Mouse (Mus musculus) embryonic facial prominence, embryonic 15.5 days (tissue): Measurements from ENCODE around the gene Gsdme. TPM values are rescaled to one million over a fixed set of nuclear protein-coding genes. Genes with fewer than 3 reads are reported as not detected.

Experiments used
- ATAC-seq: fragments of 200-750 bp; cut with Nextera tagmentation; 2 replicates; pipeline ENCODE4 v1.8.0; 2017; ENCODE audit warnings: low read depth, moderate TSS enrichment; ENCODE audit not compliant: insufficient number of reproducible peaks, low FRiP score, low TSS enrichment
- H3K27ac ChIP-seq: fragments of 300-500 bp; sonication (generic); replicated peaks from 2 replicates; pipeline ENCODE4 v1.5.1; 2015; ENCODE audit warnings: mild to moderate bottlenecking, inconsistent platforms
- H3K27me3 ChIP-seq: fragments of 300-500 bp; sonication (generic); 2 replicates; pipeline ENCODE4 v1.6.1; 2015; ENCODE audit warnings: inconsistent platforms
- H3K36me3 ChIP-seq: fragments of 300-500 bp; sonication (generic); 2 replicates; pipeline ENCODE4 v1.6.1; 2015; ENCODE audit warnings: mild to moderate bottlenecking, inconsistent platforms
- H3K4me1 ChIP-seq: fragments of 300-500 bp; sonication (generic); 2 replicates; pipeline ENCODE4 v1.6.1; 2015; ENCODE audit warnings: inconsistent platforms
- H3K4me2 ChIP-seq: fragments of 300-500 bp; sonication (generic); replicated peaks from 2 replicates; pipeline ENCODE4 v1.6.1; 2015; ENCODE audit warnings: mild to moderate bottlenecking, inconsistent platforms
- H3K4me3 ChIP-seq: fragments of 300-500 bp; sonication (generic); replicated peaks from 2 replicates; pipeline ENCODE4 v1.5.1; 2015; ENCODE audit warnings: mild to moderate bottlenecking, inconsistent platforms
- H3K9ac ChIP-seq: fragments of 300-500 bp; sonication (generic); 2 replicates; pipeline ENCODE4 v1.6.1; 2015; ENCODE audit warnings: inconsistent platforms
- H3K9me3 ChIP-seq: fragments of 300-500 bp; sonication (generic); replicated peaks from 2 replicates; pipeline ENCODE4 v1.6.1; 2016; ENCODE audit warnings: inconsistent platforms
- WGBS: fragments of 180-500 bp; shearing (Covaris S2); methylation state at CpG from one replicate; pipeline ENCODE4 v1.1.7; 2015; 5-methylcytosine and 5-hydroxymethylcytosine counted together
- polyA plus RNA-seq: library from polyadenylated mRNA; unstranded; fragments of >200 nt; fragmentation: Nextera tagmentation; extraction: Ambion mirVana; gene quantifications from 2 replicates; pipeline ENCODE4 v1.2.1, GENCODE M21; 2015

The Gsdme gene
- polyA plus RNA-seq, 1 experiment from 2014 or later: 31.0 TPM

DNA sequence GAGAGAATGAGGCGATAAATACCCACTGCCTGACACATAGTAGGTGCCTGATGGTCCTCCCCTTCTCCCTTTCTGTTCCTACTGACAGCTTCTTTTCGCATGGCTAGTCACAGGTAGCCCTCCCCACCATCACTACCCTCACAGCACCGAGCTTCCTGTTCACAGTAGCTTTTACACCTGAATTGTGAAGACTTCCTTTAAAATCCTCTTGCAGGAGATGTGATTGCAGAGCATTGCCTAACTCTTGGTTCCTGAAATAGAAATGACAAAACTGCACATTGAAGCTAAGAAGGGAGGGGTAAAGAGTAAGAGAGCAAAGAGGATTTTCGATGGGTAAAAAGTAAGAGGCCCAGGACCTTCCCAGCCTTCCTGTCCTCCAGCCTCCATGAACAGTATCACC lies 18.7 kb downstream of the Gsdme start:
- WGBS: 82% methylated on average over 4 of the region's 4 CpGs
- Histone ChIP-seq H3K27ac (no peak overlapping the region), H3K9ac (no peak overlapping the region), H3K36me3 (no peaks in the 10 kb centered on the region), H3K27me3 (no peaks in the 10 kb centered on the region), H3K4me1 (no peaks in the 10 kb centered on the region), H3K4me2 (no peak overlapping the region), H3K9me3 (no peaks in the 10 kb centered on the region), H3K4me3 (no peak overlapping the region)
- no peak for ATAC-seq

GRCm38 (mm10) chr6:50244126-50244525 lies 19.5 kb downstream of the Gsdme start:
- Histone ChIP-seq H3K4me3 (no peak overlapping the region), H3K4me1 (no peaks in the 10 kb centered on the region), H3K9me3 (no peaks in the 10 kb centered on the region), H3K36me3 (no peaks in the 10 kb centered on the region), H3K27me3 (no peaks in the 10 kb centered on the region), H3K4me2 (no peak overlapping the region), H3K9ac (no peak overlapping the region), H3K27ac (no peak overlapping the region)
- WGBS: 79% methylated on average over 4 of the region's 4 CpGs
- no peak for ATAC-seq

DNA sequence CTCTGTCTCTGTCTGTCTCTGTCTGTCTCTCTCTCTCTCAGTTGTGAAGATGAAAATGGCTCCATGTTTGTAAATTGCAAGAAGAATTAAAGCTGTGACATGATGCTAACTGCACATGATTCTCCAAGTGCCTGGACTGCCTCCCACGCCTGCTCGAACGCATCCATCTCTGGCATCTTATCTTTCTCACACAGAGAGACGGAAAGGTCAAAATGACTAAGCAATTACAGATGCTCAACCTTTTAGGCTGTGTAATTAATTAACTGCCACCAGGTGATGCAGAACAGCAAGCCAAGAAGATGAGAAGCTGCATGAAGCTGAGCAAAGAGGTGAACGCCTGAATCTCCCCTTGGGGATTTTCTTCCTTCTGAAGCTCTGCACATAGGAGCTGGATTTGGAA lies 23.2 kb downstream of the Gsdme start:
- no peak overlapping the region for H3K27ac ChIP-seq
- no peak overlapping the region for H3K4me2 ChIP-seq
- no peaks in the 10 kb centered on the region for H3K36me3 ChIP-seq
- no peaks in the 10 kb centered on the region for H3K27me3 ChIP-seq
- H3K9ac ChIP-seq: no peak overlapping the region
- ATAC-seq: no peak
- 61% methylated on average over 5 of the region's 5 CpGs for whole genome bisulfite sequencing
- H3K4me3 ChIP-seq: no peak overlapping the region
- H3K4me1 ChIP-seq: no peaks in the 10 kb centered on the region
- H3K9me3 ChIP-seq: no peaks in the 10 kb centered on the region

GRCm38 (mm10) chr6:50239902-50240301 lies 23.8 kb downstream of the Gsdme start:
- WGBS: 87% methylated on average over 2 of the region's 2 CpGs
- no peaks in the 10 kb centered on the region for H3K9me3 ChIP-seq
- no peak overlapping the region for H3K27ac ChIP-seq
- H3K9ac ChIP-seq: no peak overlapping the region
- ATAC-seq: no peak
- no peaks in the 10 kb centered on the region for H3K27me3 ChIP-seq
- H3K4me3 ChIP-seq: no peak overlapping the region
- no peak overlapping the region for H3K4me2 ChIP-seq
- H3K4me1 ChIP-seq: no peaks in the 10 kb centered on the region
- no peaks in the 10 kb centered on the region for H3K36me3 ChIP-seq

GRCm38 (mm10) chr6:50237963-50238362 lies 25.7 kb downstream of the Gsdme start:
- Histone ChIP-seq H3K9me3 (no peaks in the 10 kb centered on the region), H3K27ac (no peak overlapping the region), H3K4me2 (no peak overlapping the region), H3K9ac (no peak overlapping the region), H3K27me3 (no peaks in the 10 kb centered on the region), H3K4me3 (no peak overlapping the region), H3K36me3 (no peaks in the 10 kb centered on the region), H3K4me1 (no peaks in the 10 kb centered on the region)
- WGBS: 60% methylated on average over 2 of the region's 2 CpGs
- ATAC-seq: no peak

DNA sequence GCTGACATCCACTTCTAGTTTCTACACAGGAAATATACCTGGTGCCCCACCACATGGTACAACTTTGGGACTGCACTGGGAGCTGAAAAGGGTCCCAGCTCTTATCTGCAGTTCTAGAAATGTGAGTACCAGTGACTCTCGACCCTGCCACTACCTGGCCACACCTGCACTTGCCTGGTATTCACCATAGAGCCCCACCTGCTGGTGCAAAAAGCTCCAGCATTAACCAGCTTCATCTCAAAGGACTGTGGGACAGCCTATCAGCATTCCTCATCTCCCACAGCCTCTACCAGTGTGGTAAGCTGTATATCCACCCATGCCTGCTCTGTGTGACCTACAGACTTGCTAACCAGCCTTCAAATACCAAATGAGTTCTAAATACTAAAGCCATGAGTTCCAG lies 30.7 kb downstream of the Gsdme start:
- H3K36me3 ChIP-seq: no peaks in the 10 kb centered on the region
- no peak overlapping the region for H3K27ac ChIP-seq
- H3K4me1 ChIP-seq: no peaks in the 10 kb centered on the region
- H3K9ac ChIP-seq: no peak overlapping the region
- H3K4me3 ChIP-seq: no peak overlapping the region
- no peaks in the 10 kb centered on the region for H3K27me3 ChIP-seq
- H3K9me3 ChIP-seq: no peaks in the 10 kb centered on the region
- no peak for ATAC-seq
- WGBS: 40% methylated on average over 1 of the region's 1 CpGs
- H3K4me2 ChIP-seq: no peak overlapping the region

GRCm38 (mm10) chr6:50231288-50231687 lies 32.4 kb downstream of the Gsdme start:
- Histone ChIP-seq H3K9ac (no peak overlapping the region), H3K27ac (no peak overlapping the region), H3K9me3 (no peaks in the 10 kb centered on the region), H3K27me3 (no peaks in the 10 kb centered on the region), H3K4me3 (no peak overlapping the region), H3K36me3 (no peaks in the 10 kb centered on the region), H3K4me2 (no peak overlapping the region), H3K4me1 (no peaks in the 10 kb centered on the region)
- WGBS: 91% methylated on average over 5 of the region's 5 CpGs
- ATAC-seq: no peak

- no peak overlapping the region for H3K4me3 ChIP-seq
- H3K27ac ChIP-seq: no peak overlapping the region
- no peak overlapping the region for H3K9ac ChIP-seq
- H3K9me3 ChIP-seq: no peaks in the 10 kb centered on the region
- H3K4me1 ChIP-seq: no peaks in the 10 kb centered on the region
- no peaks in the 10 kb centered on the region for H3K27me3 ChIP-seq
- 73% methylated on average over 5 of the region's 5 CpGs for WGBS
- no peak overlapping the region for H3K4me2 ChIP-seq
- ATAC-seq: no peak
- H3K36me3 ChIP-seq: no peaks in the 10 kb centered on the region
Measured at GRCm38 (mm10) chr6:50228180-50228579, 35.5 kb downstream of the Gsdme start.

GRCm38 (mm10) chr6:50225232-50225631 lies 38.4 kb downstream of the Gsdme start:
- Histone ChIP-seq H3K36me3 (no peaks in the 10 kb centered on the region), H3K4me2 (no peak overlapping the region), H3K27ac (no peak overlapping the region), H3K4me1 (no peaks in the 10 kb centered on the region), H3K4me3 (no peak overlapping the region), H3K9ac (no peak overlapping the region), H3K27me3 (no peaks in the 10 kb centered on the region), H3K9me3 (no peaks in the 10 kb centered on the region)
- ATAC-seq: no peak
- 87% methylated on average over 5 of the region's 5 CpGs for WGBS

DNA sequence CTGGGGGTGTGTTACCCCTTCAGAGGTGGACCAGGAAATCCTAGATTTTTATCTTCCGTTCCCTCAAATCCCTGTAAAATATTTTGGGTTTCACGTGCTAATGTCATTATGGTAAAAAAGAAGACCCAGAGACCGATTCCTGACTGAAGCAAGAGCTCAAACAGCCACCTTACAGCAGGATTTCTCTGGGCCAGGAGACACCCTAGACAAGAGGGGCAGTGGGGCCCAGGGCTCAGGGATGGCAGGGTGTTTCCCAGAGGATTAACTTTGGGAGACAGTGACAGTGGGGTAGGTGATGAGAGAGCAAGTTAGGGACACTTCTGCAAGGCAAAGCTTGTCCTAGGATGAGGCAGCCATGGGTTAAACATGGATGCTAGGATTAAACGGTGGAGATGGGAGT lies 40.1 kb downstream of the Gsdme start:
- Histone ChIP-seq H3K27me3 (no peaks in the 10 kb centered on the region), H3K9me3 (no peaks in the 10 kb centered on the region), H3K4me2 (no peak overlapping the region), H3K4me3 (no peak overlapping the region), H3K9ac (no peak overlapping the region), H3K27ac (no peak overlapping the region), H3K36me3 (no peaks in the 10 kb centered on the region), H3K4me1 (no peaks in the 10 kb centered on the region)
- no peak for ATAC-seq
- 82% methylated on average over 4 of the region's 4 CpGs for WGBS

DNA sequence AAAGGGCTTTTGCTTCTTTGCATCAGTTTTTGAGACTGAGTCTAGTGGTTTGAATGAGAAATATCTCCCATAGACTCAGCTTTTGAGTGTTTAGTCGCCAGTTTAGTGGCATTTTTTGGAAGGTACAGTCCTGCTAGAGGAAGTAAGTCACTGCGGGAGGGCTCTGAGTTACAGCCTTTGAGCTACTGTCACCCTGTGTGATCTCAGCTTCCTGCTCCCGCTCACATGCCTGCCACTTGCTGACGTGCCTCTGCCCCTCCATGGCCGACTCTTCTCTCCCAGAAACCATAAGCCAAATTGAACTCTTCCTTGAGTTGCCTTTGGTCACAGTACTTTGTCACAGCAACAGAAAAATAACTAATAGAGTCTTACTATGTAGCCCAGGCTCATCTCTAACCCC lies 40.7 kb downstream of the Gsdme start:
- Histone ChIP-seq H3K36me3 (no peaks in the 10 kb centered on the region), H3K4me2 (no peak overlapping the region), H3K4me3 (no peak overlapping the region), H3K4me1 (no peaks in the 10 kb centered on the region), H3K27me3 (no peaks in the 10 kb centered on the region), H3K27ac (no peak overlapping the region), H3K9me3 (no peaks in the 10 kb centered on the region), H3K9ac (no peak overlapping the region)
- WGBS: 73% methylated on average over 5 of the region's 5 CpGs
- ATAC-seq: no peak

- H3K4me1 ChIP-seq: no peaks in the 10 kb centered on the region
- no peak overlapping the region for H3K4me2 ChIP-seq
- H3K4me3 ChIP-seq: no peak overlapping the region
- no peaks in the 10 kb centered on the region for H3K36me3 ChIP-seq
- no peaks in the 10 kb centered on the region for H3K27me3 ChIP-seq
- 75% methylated on average over 5 of the region's 5 CpGs for WGBS
- no peak overlapping the region for H3K9ac ChIP-seq
- no peak overlapping the region for H3K27ac ChIP-seq
- H3K9me3 ChIP-seq: no peaks in the 10 kb centered on the region
- ATAC-seq: no peak
Measured at GRCm38 (mm10) chr6:50222351-50222750, 41.3 kb downstream of the Gsdme start.
